Mouse (Mus musculus): ENCODE results near the gene Dnajb11.

The Dnajb11 gene

GRCm38 (mm10) chr16:22857431-22858113 lies at the start of gene Dnajb11, which contains the start of gene Tbccd1:
Gene Dnajb11 (plus strand): TSS chr16:22857845.
Gene Tbccd1 (minus strand): TSS chr16:22857669.
- DNase-seq: peak; percentile 98 to 99

DNA sequence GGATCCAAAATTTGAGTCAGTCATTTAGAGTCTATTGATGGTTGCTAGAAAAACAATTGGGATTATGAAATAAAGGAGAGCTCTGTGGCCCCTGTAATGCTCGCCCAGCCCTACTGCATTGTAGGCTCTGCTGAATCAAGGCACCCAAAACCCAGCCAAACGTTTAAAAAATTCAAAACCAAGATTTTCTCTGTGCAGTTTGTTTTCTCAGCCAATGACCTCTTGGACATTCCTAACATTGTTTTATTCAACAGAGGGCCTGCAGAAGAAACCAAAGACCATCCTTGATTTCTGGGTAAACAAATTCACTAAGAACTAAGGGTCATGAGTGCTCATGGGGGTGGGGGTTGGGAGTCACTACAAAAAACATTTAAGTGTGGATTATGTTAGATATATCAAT lies 46.2 kb upstream of the Dnajb11 start, which contains the start of gene Crygs:
TSS of gene Crygs (minus strand) at position 101 of the 400 bp plus-strand sequence.
- DNase-seq: no peak

DNA sequence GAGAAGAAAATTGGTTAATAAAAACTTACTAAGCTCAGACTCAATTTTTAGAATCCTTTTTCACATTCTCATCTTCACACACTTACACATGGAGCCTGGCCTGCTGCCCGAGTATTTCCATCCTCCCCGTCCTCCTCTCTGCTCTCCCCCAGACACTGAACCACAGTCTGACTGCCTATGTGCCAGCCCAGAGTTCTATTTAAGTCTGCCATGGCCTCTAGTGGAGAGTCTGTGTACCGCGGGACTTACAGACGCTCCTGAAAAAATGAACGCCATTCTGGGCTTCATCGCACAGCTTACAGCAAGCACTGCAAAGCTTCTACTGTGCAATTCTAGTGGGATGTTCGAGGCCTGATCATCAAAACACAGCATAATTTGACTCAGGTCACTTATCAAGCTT lies 36.9 kb upstream of the Dnajb11 start:
- no peak for DNase-seq

GRCm38 (mm10) chr16:22832932-22833525 lies 24.6 kb upstream of the Dnajb11 start:
- no peak for DNase-seq

GRCm38 (mm10) chr16:22839146-22839857 lies 18.3 kb upstream of the Dnajb11 start:
- no peak for DNase-seq

GRCm38 (mm10) chr16:22842871-22843270 lies 14.8 kb upstream of the Dnajb11 start:
- DNase-seq: no peak

DNA sequence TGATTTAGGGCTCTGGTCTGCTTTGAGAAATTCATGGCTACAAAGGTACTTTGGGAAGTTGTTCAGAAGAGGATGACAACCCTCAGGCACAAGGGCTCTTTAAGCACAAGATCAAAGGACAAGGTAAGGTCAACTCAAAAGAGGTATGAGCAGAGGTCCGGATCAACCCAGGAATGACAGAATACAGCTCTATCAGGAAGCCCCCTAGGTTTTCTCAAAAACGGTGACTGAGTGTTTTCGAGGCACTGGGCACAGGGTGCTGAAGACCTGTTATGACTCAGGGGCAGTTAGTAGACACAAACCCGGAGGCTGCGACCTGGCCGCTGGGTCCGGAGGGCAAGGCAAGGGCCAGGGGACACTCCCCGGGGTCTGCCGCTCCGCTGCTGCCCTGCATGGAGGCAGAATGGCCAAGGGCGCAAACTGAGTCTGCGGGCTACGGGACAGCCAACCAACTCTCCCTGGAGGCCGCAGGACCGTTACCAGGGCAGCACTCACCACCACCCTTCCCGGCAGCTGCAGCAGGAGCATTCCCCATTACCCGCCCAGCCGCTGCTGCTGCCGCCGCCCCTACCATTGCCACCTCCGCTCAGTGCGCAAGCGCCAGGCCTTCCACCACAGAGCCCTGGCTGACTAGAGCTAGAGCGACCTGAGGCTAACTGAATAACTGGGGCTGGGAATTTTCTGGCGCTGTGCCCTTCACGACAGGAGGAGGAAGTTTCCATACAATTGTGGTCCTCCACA lies 13.4 kb upstream of the Dnajb11 start:
- DNase-seq: peak; percentile 84 to 90

DNA sequence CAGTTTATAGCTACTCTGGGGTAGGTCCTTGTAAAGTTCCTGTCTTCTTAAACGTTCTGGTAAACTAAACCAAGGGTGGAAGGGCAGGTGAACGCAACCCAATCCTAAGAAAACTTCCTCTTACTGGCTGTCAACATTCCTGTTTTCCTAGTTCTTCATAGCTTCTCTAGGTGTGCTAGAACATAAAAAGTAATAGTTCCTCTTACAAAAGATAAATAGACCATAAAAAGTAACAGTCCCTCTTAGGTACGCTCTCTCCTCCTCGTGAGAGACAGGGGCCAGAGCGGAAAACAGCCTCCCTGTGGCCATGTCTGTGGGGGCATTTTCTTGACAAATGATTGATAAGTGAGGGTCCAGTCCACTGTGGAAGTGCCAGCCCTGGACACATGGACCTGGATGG lies 12.8 kb upstream of the Dnajb11 start:
- no peak for DNase-seq

GRCm38 (mm10) chr16:22845481-22845880 lies 12.2 kb upstream of the Dnajb11 start:
- DNase-seq: no peak

DNA sequence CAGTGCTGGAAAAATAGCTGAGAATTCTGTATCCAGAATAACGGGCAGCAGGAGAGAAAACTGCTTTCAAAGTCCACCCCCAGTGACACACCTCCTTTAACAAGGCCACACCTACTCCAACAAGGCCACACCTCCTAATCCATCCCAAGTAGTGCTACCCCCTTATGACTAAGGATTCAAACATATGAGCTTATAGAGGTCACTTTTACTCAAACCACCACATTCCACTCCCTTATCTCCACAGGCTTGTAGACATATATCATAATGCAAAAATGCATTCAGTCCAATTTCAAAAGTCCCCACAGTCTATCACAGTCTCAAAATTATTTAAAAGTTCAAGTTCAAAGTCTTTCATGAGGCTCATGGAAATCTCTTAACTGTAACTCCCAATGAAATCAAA lies 10.0 kb upstream of the Dnajb11 start:
- no peak for DNase-seq

DNA sequence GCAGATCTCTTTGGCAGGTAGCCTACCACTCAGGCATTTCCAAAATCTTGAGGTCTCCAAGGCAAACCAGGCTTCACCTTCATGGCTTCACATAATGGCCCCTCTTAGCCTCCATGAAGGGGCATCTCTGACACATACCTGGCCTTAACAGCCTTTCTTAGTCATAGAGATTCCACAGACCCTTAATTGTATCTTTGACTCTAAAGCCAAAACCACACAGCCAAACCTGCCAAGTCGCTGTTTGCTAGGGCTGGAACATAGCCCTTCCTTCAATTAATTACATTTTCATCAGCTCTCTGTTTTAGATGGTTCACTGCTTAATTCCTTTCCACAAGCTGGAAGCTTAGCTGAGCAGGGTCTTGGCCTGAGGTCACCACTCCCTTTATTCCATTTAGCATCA lies 9.3 kb upstream of the Dnajb11 start:
- DNase-seq: no peak

DNA sequence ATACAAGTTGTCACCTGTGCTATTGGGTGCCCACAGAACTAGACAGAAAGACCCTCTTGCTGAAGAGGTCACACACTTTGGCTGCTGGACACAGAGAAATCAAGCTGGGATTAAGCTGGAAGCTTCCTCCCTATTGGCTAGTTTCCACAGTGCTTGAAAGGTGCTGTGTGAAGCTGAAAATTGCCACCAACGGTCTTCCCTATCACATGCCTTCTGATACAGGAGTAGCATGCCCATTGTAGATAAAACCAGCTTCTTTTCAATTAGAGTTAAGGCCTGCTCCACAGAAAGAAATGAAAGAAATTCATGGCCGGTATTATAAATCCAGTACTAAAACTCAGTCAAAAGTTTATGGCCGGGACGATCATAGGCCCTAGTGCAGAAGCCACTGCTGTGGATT lies 4.9 kb upstream of the Dnajb11 start:
- DNase-seq: no peak

DNA sequence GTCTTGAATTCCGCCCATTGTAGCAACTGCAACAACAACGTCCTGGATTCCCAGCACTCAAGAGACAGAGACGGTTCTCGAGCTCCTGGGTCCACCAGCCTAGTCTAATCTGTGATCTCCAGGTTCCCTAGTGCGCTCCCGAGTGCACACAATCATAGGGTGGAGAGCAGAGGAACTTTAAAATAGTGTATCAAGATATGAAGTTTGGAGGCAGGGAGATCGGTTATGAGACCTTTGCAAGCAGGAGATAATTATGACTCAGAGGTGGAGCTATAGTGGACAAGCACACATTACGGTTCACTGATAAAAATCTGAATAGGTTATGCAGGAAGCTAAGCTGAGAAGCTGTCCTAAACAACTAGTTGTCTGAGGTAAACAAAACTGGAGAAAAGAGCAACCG lies 872 bp upstream of the Dnajb11 start:
- no peak for DNase-seq

DNA sequence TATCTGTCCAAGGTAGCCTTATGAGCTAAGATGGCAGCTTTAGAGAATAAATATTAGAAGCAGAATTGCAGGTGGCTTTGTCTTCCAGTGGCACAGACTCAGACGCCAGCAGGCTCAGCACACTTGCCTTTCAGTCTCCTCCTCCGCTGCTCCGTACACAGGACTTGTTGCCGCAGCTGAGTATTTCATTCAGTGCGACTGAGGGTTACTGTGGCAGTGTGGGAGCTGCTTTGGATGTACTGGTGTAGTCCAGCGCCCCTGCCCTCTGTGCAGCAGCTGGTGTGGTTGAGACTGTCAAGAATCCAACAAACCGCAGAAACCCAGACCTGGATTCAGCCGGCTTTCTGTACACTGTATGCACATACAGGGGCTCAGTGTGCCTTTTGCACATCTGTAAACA lies 14.8 kb downstream of the Dnajb11 start:
- no peak for DNase-seq

GRCm38 (mm10) chr16:22873369-22873768 lies 15.7 kb downstream of the Dnajb11 start:
- DNase-seq: no peak

DNA sequence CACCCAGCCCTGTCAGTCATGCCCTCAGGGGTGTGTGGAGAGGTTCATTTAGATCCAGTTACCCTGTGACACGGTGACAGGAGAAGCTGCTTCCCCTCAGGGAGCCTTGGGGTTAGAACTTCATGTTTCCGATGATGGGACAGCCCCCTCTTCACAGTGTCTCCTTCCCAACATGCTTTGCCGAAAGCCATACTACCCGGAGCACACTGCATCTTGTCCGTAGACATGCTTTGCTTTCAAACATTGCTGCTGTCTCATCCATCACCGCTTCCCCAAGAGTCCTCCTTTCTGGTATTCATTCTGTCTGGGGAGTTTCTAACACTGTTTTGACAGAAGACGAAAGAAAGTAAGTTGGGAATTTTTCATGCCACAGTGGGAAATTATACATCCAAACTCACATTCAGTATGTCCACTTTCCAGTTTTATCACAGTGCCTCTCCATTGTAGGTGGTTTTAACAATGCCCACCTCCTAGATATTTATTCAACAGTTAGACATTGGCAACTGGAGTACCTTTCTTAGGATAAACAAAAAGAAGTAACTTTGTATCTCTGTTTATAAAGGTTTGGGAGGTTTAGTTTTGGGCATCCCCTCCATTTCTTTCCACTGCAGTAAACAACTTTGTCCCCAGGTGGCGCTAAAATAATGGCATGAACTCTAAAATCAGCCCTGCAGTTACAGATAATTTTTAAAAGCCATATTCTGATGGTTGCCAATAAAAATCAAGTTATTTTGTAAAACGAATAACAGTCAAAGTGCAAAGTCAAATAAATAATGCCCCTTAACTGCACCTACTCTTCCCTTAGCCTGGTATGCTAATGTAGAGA lies 18.8 kb downstream of the Dnajb11 start:
- peak in 1 of 2 experiments; percentile 33 for DNase-seq

DNA sequence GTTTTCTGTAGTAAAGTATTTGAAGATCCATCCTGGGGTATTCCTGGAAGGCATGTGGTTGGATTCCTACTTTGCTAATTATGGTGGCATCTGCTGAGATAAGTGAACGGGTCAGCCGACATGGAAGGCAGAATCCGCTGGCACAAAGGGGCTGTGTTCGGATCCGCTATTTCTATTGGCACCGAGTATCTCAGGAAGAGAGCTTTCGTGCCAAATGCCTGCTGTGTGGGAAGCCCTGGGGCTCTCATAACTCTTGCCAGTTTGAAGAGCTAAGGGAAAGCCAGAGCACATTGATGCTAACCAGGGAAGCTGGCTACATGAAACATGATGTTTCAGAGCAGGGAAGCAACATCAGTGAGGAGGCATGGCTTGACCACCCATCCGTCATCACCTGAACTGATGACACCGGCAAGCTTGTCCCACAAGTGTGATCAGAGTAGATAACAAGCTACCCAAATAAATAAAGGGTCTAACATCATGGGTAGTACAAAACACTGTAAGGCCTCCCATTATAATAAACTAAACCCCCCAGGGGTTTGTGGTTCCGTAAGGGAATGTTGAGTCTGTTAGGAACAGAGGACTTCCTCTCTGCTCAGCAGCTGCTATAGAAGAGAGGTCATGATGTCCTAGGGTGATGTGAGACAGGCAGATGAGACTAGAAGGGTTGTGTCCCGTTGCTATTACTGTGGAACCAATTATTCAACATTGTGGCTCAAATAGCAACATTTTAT lies 20.2 kb downstream of the Dnajb11 start:
- no peak for DNase-seq

DNA sequence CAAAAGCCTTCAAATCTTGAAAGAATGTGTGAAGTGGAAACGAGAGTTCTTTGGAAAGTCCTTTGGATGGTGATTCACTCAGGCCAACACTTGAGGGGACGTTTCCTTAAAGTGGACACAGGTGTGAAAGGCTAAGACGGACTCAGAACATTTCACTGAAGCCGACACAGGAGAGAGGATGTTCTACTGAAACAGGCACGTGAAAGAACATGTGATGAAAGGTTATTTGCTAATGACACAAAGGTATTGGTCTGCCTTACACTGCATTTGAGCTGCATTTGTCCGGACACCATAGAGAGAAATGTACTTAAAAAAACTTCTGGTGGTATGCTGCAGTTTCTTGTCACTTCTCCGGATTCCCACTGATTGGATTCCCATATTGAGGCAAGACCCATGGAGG lies 21.1 kb downstream of the Dnajb11 start:
- DNase-seq: no peak

GRCm38 (mm10) chr16:22879945-22880595 lies 22.4 kb downstream of the Dnajb11 start:
- DNase-seq: no peak

- no peak for DNase-seq
These were observed 23.3 kb downstream of the Dnajb11 start for GRCm38 (mm10) chr16:22880900-22881299.

- no peak for DNase-seq
These were observed 23.8 kb downstream of the Dnajb11 start for GRCm38 (mm10) chr16:22881487-22881886.

Measured in lung, postnatal 4 days (tissue).